Mouse (Mus musculus) bone marrow, adult 2 months (tissue): Measurements from ENCODE around the gene Adgra1.

ENCODE experiments used
- CTCF ChIP-seq: fragments of 200-500 bp; IDR thresholded peaks from 2 replicates; pipeline ENCODE4 v1.5.1; 2011; ENCODE audit warnings: low read length, control low read depth; ENCODE audit not compliant: control insufficient read depth, insufficient read depth
- POLR2A ChIP-seq: fragments of 200-500 bp; IDR thresholded peaks from 2 replicates; pipeline ENCODE4 v1.6.1; 2011; ENCODE audit warnings: low read depth, mild to moderate bottlenecking, control low read depth, low read length, borderline replicate concordance; ENCODE audit not compliant: control insufficient read depth

- TF ChIP-seq POLR2A = no peak
- TF ChIP-seq CTCF = no peak
Observed at GRCm38 (mm10) chr7:139842397-139842796, 8.4 kb downstream of the Adgra1 start.
